Mouse (Mus musculus) heart, postnatal 10 days (tissue): ENCODE data around the gene Mmp10. TPM values are rescaled to one million over a fixed set of nuclear protein-coding genes. Genes with fewer than 3 reads are reported as not detected.

Source experiments
- total RNA-seq, 2 experiments: library from RNA; stranded (reverse); gene quantifications; 2 replicates each; pipeline ENCODE4 v1.2.3; 2021

Mmp10 gene
- total RNA-seq, 2 experiments from 2014 or later, result not detected

Other genes starting within 250 kb of the Mmp10 start
- gene Mmp13, start 229.8 kb upstream of the Mmp10 start, total RNA-seq, result not detected
- under 1 TPM in 1 of 2 experiments, not detected in 1; 0.42 TPM for gene Mmp12, start 158.0 kb upstream of the Mmp10 start, total RNA-seq
- not detected for gene Mmp1b, start 114.3 kb upstream of the Mmp10 start, total RNA-seq
- gene Mmp3, start 56.5 kb upstream of the Mmp10 start, total RNA-seq, result not detected
- under 1 TPM in 1 of 2 experiments, not detected in 1; 0.10 TPM for gene Mmp8, start 56.1 kb downstream of the Mmp10 start, total RNA-seq
- gene Mmp27, start 69.0 kb downstream of the Mmp10 start, total RNA-seq, result not detected
- gene Mmp20, start 125.9 kb downstream of the Mmp10 start, total RNA-seq, result not detected
- not detected for gene Mmp7, start 189.7 kb downstream of the Mmp10 start, total RNA-seq